Mouse (Mus musculus): ENCODE data around the gene Rhot2.

DNA sequence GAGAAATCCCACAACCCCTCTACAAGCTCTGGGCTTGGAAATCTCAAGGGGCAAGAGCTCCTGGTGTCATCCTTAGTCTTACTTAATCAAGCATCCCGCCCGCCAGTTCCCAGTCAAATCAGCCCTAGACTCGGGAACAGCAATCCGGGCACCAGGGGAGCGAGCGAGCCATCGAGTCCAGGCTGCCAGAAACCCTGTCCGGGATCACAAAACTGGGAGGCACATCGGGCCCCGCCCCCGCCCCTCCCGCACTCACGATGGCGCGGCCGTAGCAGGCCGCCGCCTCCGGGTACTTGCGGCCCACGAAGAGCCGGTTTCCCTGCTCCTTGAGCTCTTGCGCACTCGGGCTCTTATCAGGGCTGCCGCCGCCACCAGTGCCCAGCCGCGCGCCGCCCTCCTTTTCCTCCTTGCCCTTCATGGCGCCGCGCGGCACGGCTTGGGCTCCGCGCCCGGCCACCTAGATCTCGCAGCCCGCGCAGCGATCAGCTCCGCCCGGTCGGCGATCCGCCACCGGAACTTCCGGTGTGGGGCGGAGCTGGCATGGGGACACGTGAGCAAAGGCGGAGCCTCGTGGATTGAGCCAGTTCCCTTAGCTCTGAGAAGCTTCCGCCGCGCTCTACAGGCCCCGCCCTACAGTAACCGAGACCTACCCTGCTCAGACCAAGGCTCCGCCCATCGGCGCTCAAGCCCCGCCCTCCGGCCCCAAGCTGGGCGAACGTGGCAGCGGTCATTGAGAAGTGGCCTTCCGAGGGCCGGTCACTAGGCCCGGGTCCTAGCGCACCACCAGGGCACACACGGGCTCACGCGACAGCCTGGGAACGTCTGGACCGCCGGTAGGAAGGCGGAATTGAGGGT, 12.0 kb downstream of the Rhot2 start:
- TF ChIP-seq E2F4 (IDR thresholded peaks at IDR 0.05; ENCODE audit: insufficient read depth) (peak; percentile 60), POLR2A (IDR thresholded peaks at IDR 0.05; ENCODE audit: insufficient read length, low read depth) (peak; percentile 65), MAX (IDR thresholded peaks at IDR 0.05; ENCODE audit: low read depth) (no peak), TCF12 (IDR thresholded peaks at IDR 0.05; ENCODE audit: insufficient read depth, poor library complexity, severe bottlenecking) (no peak), MYOG (IDR thresholded peaks at IDR 0.05; ENCODE audit: control insufficient read depth in 1 of 3, insufficient read depth in 1 of 3, insufficient read length in 2 of 3, low read depth in 2 of 3) (no peak), USF1 (IDR thresholded peaks at IDR 0.05; ENCODE audit: low read depth) (peak; percentile 94), MYOD1 (IDR thresholded peaks at IDR 0.05; ENCODE audit: control insufficient read depth in 1 of 3, insufficient read length in 2 of 3, low read depth in 2 of 3) (peak in 1 of 3 experiments; percentile 9), SRF (IDR thresholded peaks at IDR 0.05; ENCODE audit: control insufficient read depth, insufficient read length, low read depth) (no peak), TCF3 (IDR thresholded peaks at IDR 0.05; ENCODE audit: insufficient read length, low read depth) (no peak)
